Mouse (Mus musculus) small intestine, adult 2 months (tissue): ENCODE measurements around the gene Chtop. TPM values are rescaled to one million over a fixed set of nuclear protein-coding genes. Genes with fewer than 3 reads are reported as not detected.

Experiments used
- H3K27ac ChIP-seq: fragments of 200-500 bp; 2 replicates; pipeline ENCODE4 v1.5.1; 2012; ENCODE audit warnings: low read depth, low read length, control low read depth, inconsistent platforms; ENCODE audit not compliant: insufficient read depth
- H3K27me3 ChIP-seq: fragments of 200-500 bp; 2 replicates; pipeline ENCODE4 v1.6.1; 2012; ENCODE audit warnings: mild to moderate bottlenecking, moderate library complexity, low read length, inconsistent platforms; ENCODE audit not compliant: control insufficient read depth, insufficient read depth
- H3K36me3 ChIP-seq: fragments of 200-500 bp; 2 replicates; pipeline ENCODE4 v1.6.1; 2012; ENCODE audit warnings: mild to moderate bottlenecking, low read length, control low read depth, inconsistent platforms; ENCODE audit not compliant: control insufficient read depth, insufficient read depth
- H3K4me1 ChIP-seq: fragments of 200-500 bp; 2 replicates; pipeline ENCODE4 v1.6.1; 2012; ENCODE audit warnings: low read length, inconsistent platforms, mixed read lengths; ENCODE audit not compliant: control insufficient read depth, insufficient read depth, insufficient read length
- H3K4me3 ChIP-seq: fragments of 200-500 bp; 2 replicates; pipeline ENCODE4 v1.5.1; 2012; ENCODE audit warnings: low read depth, mild to moderate bottlenecking, control low read depth, inconsistent platforms, low read length, moderate library complexity
- CTCF ChIP-seq: fragments of 200-500 bp; IDR thresholded peaks from 2 replicates; pipeline ENCODE4 v1.5.1; 2012; ENCODE audit warnings: low read depth, mild to moderate bottlenecking, control low read depth, inconsistent platforms, low read length, moderate library complexity, mixed read lengths; ENCODE audit not compliant: insufficient replicate concordance, insufficient read length; ENCODE audit errors: extremely low read depth
- POLR2A ChIP-seq: fragments of 200-500 bp; IDR thresholded peaks from 2 replicates; pipeline ENCODE4 v1.6.1; 2012; ENCODE audit warnings: low read depth, mild to moderate bottlenecking, control low read depth, inconsistent platforms, low read length, moderate library complexity
- WGBS: fragments of 180-500 bp; shearing (Covaris S2); methylation state at CpG from one replicate; pipeline ENCODE4 v1.1.7; 2018; 5-methylcytosine and 5-hydroxymethylcytosine counted together
- polyA plus RNA-seq: library from polyadenylated mRNA; depleted of rRNA; stranded (reverse); fragments of >200 nt; gene quantifications from 2 replicates; pipeline ENCODE4 v1.2.3, GENCODE M21; 2012

Gene Chtop
- polyA plus RNA-seq, 1 experiment, result 22.3 TPM

DNA sequence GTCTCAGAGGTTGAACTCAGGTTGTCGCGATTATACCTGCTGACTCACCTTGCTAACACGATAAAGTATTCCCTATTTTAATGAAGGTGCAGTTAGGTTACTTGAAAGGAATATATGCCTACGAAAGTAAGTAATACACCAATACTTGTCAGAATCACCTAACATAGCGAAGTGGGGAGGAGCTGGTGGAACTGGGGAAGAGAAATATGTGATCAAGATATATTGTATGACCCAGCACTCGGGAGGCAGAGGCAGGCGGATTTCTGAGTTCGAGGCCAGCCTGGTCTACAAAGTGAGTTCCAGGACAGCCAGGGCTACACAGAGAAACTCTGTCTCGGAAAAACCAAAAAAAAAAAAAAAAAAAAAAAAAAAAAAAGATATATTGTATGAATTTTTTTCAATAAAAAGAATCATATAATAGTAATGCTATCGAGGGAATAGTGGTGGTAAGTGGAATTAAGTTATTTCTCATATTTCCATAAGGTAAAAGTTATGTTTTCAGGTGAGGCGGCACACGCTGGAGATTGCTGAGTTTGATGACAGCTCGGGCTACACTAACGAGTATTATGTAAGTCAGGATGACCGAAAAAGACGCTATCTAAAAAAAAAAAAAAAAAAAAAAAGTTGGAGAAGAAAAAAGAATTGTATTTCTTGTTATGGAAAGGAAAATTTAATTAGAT is 34.0 kb downstream of the Chtop start:
- no peaks in the 10 kb centered on the region for H3K27me3 ChIP-seq
- TF ChIP-seq POLR2A, result no peak
- TF ChIP-seq CTCF, result no peak
- peaks cover 2% of the 10 kb centered on the region for H3K4me1 ChIP-seq
- no peak overlapping the region for H3K4me3 ChIP-seq
- H3K27ac ChIP-seq, result no peak overlapping the region
- WGBS, result 20% methylated on average over 16 of the region's 16 CpGs
- no peaks in the 10 kb centered on the region for H3K36me3 ChIP-seq

DNA sequence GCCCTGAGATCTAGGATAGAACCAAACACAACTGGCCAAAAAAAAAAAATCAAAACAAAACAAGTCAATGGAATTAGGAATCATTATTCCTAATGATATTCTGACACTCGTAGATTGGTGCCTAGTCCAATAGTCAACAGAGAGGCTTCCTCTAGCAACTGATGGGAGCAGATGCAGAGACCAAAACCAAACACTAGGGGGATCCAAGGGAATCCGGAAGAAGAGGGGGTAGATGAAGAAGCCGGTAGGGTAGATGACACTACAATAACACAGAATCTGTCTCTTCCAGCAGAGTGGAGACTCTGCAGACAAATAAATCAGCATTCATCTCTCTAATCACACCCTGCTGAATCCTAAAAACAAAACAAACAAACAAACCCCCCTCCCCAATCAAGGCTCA is 37.1 kb downstream of the Chtop start:
- TF ChIP-seq CTCF (no peak), POLR2A (no peak)
- Histone ChIP-seq H3K27me3 (no peaks in the 10 kb centered on the region), H3K36me3 (no peaks in the 10 kb centered on the region), H3K4me1 (peaks cover 2% of the 10 kb centered on the region), H3K27ac (no peak overlapping the region), H3K4me3 (no peak overlapping the region)
- WGBS, result 3% methylated on average over 3 of the region's 3 CpGs

DNA sequence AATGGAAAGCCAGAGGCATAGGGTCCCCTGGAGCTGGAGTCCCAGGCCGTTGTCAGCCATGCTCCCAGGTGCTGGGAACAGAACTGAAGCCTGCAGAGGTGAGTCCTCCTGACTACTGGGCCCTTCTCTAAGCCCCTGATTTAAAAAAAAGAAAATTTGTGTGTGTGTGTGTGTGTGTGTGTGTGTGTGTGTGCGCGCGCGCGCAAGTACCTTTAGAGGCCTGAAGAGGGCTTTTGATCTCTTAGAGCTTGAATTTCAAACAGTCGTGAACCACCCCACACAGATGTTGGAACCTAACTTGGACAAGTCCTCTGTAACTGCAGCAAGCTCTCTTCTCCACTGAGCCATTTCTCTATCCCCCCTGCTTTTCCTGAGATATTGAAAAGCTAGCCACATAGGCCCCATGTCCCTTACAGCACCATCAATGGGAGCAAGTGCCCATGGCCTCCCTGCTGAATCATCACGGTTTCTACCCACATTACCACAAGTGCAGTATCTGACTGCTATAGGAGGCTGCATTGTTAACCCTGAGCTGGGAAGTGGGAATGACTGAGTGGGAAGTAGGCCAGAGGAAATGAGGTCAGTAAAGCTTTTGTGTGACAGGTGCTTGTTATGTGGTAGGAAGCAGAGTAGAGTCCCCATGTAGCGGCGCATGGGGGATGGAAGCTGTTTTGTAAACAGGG is 41.5 kb downstream of the Chtop start:
- Histone ChIP-seq H3K4me3 (no peak overlapping the region), H3K36me3 (no peaks in the 10 kb centered on the region), H3K4me1 (no peaks in the 10 kb centered on the region), H3K27me3 (peaks cover 18% of the 10 kb centered on the region), H3K27ac (no peak overlapping the region)
- 98% methylated on average over 10 of the region's 10 CpGs for WGBS
- TF ChIP-seq POLR2A (no peak), CTCF (no peak)

DNA sequence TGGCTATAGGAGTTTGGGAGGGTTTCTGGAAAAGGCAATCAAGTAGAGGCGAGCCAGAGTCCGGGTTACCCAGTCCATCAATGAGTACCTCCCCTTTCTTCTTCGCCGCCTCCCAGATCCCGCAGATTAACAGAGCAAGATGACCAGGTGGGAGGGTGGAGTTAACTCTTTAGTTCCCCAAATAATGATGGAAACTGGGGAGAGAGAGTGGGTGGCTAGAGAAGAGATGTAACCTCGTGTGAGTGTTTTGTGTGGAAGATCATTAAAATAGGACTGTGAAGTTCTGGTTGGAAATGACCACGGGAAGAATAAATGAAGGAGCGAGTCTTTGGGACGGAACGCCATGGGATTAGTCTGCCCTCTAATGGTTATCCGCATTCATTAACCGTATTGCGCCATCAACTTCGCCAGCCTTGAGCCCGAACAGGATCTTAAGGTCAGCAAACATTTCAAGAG is 43.0 kb downstream of the Chtop start:
- TF ChIP-seq POLR2A (no peak), CTCF (peak; percentile 66; the same call in 1 of the 2 replicates)
- whole genome bisulfite sequencing, result under 1% methylated on average over 15 of the region's 15 CpGs
- H3K4me1 ChIP-seq, result no peaks in the 10 kb centered on the region
- peak overlapping the region; percentile 63 for H3K4me3 ChIP-seq
- H3K36me3 ChIP-seq, result no peaks in the 10 kb centered on the region
- H3K27me3 ChIP-seq, result peaks cover 18% of the 10 kb centered on the region
- H3K27ac ChIP-seq, result no peak overlapping the region

DNA sequence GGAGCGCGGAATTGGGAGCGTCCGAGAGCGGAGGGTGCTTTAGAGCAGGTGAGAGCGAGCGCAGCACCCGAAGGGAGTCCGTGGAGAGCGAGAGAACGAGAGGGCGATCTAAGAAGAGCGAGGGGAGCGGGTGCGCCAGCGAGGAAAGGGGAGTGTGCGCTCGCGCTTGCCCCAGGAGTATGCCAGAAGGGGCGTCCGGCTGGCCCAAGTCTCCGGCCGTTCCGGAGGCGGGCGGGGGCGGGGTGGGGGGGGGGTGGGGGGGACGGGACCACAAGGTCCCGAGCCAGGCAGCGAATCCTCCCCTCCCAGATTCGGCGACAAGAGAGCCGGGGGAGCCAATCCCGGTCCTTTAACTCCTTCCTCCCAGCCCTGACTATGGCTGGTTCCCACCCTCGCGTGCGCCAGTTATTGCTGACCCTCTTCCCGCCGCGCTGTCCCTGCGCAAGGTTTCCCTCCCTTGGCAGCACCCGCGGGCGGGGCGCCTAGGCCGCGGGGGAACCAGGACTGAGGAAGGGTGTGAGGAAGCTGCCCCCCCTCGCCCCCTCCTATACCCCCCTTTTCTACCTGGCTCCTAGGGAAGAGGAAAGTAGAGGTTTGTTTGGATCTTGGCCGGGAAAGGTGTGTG is 43.5 kb downstream of the Chtop start, which contains the start of gene Npr1:
Gene Npr1, minus strand, starts transcription at position 181 of the 625 bp plus-strand sequence.
- no peak within 1 kb of the TSS for H3K27ac ChIP-seq
- peak within 1 kb of the TSS; percentile 63 for H3K4me3 ChIP-seq
- H3K4me1 ChIP-seq, result no peaks in the 10 kb centered on the region
- WGBS, result under 1% methylated on average over 49 of the region's 49 CpGs
- no peaks in the 10 kb centered on the region for H3K36me3 ChIP-seq
- TF ChIP-seq CTCF (no peak), POLR2A (no peak)
- peaks cover 18% of the 10 kb centered on the region for H3K27me3 ChIP-seq

DNA sequence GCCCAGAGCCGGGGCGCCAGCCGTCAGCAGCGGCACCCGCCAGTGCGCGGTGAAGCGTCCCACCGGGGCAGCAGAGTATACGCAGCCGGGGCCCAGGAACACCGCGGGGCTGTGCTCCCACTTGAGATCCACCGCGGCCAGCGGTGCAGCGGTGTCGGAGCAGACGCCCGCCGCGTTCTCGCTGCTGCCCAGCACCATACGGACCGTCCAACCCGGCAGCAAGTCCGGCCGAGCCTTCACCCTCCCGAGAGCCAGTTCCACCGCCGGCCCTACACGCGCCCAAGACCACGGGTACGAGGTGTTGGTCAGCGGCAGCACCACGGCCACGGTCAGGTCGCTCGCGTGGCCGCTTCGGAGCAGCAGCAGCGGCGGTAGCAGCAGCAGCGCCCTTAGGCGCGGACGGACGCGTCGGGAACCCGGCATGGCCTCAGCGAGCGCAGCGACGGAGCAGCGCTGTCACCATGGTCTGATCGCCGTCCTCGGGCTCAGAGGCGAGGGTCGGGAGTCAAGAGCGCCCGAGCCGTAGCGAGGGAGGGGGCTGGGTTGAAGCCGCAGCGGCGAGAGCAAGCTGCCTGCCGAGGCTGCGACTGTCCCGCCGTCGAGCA is 44.1 kb downstream of the Chtop start:
- Histone ChIP-seq H3K36me3 (no peaks in the 10 kb centered on the region), H3K27ac (no peak overlapping the region), H3K4me1 (no peaks in the 10 kb centered on the region), H3K27me3 (peaks cover 18% of the 10 kb centered on the region), H3K4me3 (peak overlapping the region; percentile 63)
- WGBS, result 3% methylated on average over 75 of the region's 75 CpGs
- TF ChIP-seq CTCF, result no peak
- no peak for TF ChIP-seq POLR2A
